Mouse (Mus musculus) spleen, postnatal 14 days (tissue): Measurements from ENCODE around the gene Slc17a2.
"Not testable (repeated sequence)": the region's sequence is repeated elsewhere in the genome, so short reads cannot be mapped to it uniquely, and the experiment has no call there.

ENCODE experiments used
- DNase-seq, 2 experiments: peaks; one replicate each; pipeline ENCODE4 v3.0.0; 2021 to 2022; ENCODE audit warnings: low spot score in 2 of 2

Slc17a2 gene

DNA sequence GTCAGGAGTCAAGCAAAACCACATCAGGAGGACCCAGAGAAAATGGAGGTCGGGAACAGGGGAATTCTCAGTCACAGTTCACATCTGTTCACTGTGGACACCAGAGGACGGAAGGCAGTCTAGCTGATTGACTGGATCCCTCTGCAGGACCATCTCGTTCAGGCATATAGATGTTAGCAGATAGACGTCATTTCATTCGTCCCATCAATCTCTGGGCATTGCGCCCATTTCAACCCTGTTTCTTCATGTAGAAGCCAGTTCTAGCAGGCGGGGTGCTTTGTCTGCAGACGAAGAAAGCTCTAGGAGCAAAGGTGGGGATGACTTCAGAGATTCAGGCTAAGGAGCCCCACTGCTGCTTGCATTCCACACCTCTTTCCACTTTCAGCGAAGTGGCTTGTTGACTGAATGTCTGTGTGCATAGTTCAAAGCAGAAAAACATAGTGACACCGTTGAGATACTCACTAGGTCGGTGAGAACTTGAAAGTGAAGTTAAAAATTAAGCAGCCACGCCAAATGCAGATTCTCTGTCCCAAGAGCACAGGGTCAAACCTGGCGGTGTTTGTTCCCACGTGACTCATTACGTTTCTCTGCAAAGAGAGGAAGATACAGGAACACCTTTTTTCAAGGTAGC, at the start of gene Slc17a2:
Gene Slc17a2, plus strand, starts transcription at position 572 of the 631 bp plus-strand sequence.
- DNase-seq = no peak

DNA sequence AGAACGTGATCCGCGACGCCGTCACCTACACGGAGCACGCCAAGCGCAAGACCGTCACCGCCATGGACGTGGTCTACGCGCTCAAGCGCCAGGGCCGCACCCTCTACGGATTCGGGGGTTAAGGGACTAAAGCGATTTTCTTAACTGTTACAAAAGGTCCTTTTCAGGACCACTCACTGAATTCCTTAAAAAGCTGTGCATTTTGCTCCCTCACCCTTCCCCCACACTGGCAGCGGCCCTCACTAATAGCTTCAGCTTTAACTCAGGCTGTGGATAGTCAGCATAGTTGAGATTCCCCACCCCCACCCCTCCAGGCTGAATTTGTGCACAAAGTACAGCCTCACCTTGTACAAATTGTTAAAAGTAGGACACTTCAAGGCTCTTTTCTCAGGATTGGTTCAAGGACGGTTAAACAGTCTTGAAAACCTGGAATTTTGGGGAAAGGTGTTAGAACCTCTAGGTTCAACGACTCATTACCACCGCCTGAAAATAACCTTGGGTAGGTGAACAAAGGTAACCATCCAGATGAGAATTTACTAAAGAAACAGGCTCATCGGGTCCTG, 49.5 kb upstream of the Slc17a2 start:
- DNase-seq = no peak

DNA sequence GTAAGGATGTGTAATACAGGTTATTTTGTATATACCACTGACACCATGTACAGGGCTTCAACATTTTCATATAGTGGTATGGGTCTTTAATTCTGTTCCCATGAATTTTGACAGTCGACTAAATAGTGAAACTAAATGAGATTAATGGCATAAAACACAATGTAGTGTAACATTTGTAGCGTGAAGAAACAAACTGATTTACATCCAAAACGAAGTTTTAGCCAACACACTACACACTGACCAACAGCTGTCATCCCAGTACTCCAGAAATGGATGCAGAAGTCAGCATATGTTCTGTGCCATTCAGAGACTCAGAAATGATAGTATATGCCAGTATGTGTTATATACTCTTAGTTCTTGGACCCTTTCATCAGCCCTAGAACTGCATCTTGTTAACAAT, 48.9 kb upstream of the Slc17a2 start:
- DNase-seq = no peak

DNA sequence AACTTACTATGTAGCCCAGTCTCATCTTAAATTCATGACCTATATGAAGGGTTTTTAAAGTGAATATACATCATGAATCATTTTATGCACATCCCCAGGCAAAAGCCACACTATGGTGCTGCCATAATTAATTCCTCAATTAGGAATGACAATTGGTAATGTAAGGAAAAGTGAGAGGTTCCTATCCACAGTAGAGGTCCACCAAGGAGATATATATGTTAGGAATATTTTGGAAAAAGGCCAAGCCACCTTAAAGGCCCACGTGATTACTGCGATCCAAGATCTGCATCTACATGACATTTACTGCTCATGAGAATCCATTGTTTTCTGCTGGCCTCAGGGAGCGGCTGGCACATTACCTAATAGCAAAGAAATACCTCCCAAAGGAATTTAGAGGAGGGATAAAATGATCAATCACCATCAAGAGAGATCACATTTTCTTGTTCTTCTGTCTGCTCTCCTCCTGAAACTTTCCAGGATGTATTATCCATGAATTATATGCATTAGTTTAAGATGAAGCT, 47.5 kb upstream of the Slc17a2 start:
- no peak for DNase-seq

DNA sequence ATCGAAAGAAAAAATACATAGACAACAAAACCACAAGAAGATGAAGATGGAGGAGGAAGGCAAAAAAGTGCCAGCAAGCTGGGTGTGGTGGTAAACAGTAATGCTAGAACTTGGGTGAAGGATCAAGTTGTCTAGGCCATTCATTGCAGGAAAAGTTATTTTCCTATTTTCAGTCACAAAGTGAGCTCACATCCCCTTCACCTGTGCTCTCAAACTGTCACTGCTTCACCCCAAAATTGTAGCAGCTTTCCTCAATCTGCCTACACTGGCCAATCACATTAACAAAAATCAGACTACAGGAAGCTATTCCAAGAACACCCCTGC, 46.9 kb upstream of the Slc17a2 start:
- peak in 1 of 2 experiments; percentile 36 for DNase-seq

DNA sequence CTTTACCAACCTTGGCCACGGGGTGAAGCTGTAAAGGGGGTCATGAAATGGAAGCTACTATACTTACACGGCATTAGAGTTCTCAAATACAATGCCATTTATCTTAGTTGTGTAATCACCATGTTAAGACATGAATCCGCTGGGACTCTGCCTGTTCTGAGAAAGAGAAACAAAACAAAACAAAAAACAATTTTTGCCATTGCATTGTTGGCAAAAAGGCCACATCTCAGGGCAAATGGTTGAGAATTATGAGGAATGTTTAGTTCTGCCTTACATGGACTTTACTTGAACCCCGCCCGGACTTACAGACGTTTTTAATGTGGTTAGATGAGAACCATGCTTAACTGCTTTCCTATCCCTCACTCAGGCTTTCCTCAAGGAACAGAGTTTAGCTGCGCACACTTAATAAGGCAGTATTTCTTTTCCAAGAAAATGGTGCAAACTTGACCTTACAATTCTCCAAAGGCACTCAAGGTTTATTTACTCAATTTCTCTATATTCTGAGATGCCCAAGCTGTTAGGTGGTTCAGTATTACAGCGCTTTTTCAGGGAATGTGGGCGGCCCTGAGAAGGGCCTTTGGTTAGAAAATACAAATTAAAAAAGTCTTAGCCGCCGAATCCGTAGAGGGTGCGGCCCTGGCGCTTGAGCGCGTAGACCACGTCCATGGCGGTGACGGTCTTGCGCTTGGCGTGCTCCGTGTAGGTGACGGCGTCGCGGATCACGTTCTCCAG, 46.4 kb upstream of the Slc17a2 start:
- no peak for DNase-seq

DNA sequence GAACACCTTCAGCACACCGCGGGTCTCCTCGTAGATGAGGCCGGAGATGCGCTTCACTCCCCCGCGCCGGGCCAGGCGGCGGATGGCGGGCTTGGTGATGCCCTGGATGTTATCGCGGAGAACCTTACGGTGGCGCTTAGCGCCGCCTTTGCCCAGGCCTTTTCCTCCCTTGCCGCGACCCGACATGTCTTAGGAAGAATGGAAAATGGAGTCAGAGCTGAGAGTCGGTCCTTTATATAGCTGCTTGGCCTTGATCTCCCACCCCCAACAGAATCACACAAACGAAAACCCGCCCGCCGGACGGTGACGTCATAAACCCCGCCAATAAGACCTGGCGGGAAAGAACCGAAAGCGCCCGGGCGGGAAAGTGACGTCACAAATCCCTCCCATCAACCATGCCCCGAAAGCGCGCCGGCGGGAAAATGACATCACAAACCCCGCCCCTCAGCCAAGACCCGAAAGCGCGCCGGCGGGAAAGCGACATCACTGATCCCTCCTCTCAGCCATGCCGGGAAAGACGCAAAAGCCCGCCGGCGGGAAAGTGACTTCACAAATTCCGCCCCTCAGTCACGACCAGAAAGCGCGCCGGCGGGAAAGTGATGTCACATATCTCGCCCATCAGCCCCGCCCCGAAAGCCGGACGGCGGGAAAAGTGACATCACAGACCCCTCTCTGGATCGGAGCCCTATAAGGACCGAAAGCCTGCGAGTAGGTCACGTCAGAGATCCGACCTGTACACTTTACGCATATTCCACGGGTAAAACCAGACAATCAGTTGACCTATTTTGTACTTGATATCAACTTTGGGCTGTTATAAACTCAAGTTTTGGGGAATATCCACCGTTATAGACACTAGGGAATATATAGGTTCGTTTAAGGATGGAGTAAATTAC, 45.6 kb upstream of the Slc17a2 start, which contains the start of gene Hist1h4a:
Gene Hist1h4a, minus strand, starts transcription at position 259 of the 893 bp plus-strand sequence.
- DNase-seq = peak; percentile 95 to 97

DNA sequence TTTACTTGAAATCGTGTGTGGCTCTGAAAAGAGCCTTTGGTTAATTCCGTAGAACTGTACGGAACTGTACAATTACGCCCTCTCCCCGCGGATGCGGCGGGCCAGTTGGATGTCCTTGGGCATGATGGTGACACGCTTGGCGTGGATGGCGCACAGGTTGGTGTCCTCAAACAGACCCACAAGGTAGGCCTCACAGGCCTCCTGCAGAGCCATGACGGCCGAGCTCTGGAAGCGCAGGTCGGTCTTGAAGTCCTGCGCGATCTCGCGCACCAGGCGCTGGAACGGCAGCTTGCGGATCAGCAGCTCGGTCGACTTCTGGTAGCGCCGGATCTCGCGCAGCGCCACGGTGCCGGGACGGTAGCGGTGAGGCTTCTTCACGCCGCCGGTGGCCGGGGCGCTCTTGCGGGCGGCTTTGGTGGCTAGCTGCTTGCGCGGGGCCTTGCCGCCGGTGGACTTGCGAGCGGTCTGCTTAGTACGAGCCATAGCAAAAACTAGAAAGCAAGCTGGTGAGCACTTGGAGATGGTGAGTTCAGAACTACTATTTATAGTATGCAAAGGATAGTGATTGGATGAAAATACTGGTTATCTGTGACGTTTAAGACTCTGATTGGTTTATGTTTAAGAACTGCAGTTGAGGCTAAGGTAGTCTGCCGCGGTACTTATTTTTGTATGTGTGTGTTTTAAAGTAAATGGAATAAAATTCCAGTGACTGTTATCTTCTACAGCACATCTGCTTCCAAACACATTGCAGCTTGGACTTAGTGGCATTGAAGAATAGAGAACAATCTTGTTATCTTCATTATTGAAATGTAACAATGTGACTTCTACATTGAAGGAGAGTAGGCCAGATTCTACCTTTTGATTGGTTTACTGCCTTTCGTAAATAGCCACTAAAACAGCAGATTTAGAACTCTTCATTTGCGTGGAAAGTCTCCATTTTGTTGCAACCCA, 44.6 kb upstream of the Slc17a2 start, which contains the start of gene Hist1h3a:
Gene Hist1h3a, minus strand, starts transcription at position 516 of the 951 bp plus-strand sequence.
- peak; percentile 62 to 70 for DNase-seq

DNA sequence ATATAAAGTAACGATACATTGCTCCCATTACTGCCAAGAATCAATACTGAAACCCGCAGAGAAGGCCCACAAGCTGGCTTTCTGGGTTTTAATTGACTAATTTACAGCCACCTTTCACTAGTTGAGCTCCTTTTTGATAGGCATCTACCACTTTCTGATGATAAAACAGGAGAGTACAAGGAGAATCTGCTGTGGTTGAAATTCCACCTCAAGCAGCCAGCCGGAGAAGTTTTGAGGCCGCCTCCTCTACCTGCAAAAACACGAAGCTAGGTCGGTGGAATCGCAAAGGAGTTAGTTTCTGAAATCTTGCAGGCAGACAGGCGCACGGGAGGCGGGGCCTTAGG, 43.6 kb upstream of the Slc17a2 start:
- DNase-seq = no peak

DNA sequence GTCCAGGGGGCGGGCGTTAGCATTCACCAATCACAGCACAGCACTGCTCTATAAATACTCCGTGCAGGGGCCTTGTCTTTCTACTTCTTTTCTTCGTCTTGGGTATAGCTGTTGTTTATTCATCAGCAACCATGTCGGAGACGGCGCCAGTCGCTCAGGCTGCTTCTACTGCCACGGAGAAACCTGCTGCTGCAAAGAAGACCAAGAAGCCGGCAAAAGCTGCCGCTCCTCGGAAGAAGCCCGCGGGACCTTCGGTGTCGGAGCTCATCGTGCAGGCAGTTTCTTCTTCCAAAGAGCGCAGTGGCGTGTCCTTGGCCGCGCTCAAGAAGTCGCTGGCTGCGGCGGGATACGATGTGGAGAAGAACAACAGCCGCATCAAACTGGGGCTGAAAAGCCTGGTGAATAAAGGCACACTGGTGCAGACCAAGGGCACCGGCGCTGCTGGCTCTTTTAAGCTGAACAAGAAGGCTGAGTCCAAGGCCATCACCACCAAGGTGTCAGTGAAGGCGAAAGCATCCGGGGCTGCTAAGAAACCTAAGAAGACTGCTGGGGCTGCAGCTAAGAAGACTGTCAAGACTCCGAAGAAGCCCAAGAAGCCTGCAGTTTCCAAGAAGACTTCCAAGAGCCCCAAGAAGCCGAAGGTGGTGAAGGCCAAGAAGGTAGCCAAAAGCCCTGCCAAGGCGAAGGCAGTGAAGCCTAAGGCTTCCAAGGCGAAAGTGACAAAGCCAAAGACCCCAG, 43.0 kb upstream of the Slc17a2 start, which contains the start of gene Hist1h1a:
Gene Hist1h1a, plus strand, starts transcription at position 81 of the 738 bp plus-strand sequence.
- DNase-seq = peak; percentile 75 to 84

DNA sequence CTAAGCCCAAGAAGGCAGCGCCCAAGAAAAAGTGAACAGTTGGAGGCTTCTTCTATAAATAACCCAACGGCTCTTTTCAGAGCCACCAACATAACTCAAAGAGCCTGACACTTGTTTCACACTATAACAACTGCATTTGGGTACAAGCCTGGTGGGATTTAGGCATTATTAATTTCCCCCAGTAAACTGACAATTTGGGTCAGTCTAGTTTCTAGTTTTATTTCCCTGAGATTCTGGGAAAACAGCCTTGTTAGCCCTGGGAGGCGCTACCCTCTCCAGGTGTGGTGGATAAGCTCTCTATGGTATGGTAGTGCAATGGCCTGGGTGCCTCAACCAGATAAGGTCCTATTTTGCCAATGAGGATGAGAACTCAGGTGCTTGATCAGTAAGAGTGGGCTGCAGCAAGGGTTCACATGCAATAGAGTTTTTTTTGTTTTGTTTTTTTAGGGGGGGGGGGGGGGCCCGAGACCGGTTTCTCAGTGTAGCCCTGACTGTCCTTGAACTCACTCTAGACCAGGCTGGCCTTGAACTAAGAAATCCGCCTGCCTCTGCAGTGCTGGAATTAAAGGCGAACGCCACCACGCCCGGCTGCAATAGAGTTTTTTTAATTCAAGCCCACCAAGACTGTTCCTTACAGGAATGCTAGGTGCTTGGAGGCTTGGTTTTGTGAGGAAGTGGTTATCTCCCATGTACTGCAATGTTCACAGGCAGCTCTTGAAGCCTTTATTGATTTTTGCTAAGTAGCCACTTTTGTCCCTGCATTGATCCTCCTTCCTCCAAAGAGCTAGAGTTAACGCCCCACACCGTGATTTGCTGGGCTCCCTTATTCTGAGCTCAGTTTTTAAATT, 42.2 kb upstream of the Slc17a2 start:
- DNase-seq = peak in 1 of 2 experiments; percentile 20

DNA sequence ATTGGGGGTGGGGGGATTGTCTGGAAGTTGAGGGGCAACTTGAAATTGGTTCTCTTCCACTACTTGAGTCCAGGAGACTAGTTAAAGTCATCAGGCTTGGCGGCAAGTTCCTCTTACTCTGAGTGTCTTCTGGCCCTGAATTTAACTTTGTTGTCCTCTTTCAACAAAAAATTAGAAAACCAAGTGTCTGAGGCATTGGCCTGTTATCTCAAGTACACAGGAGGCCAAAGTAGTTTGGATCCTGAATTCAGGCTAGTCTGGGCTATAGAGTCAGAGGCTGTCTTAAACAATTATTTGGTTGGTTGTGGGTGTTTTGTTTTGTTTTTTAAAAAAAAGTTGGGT, 41.6 kb upstream of the Slc17a2 start:
- DNase-seq = no peak

DNA sequence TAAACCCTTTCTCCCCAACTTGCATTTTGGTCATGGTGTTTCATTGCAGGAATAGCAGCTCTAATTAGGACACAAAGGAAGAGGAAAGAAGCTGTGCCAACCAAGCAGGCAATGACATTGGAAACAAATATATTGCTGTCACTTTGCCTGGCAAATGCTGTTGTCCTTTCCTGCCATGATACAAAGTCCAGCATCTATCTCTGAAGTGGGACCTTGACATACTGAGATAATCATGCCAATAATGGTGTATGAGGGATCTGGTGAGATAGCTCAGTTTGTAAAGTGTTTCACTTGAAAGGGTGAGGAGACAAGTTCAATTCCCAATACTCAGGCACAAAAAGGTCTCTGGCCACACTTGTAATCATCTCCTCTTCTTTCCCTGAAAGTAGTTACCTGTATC, 40.0 kb upstream of the Slc17a2 start:
- DNase-seq = no peak

DNA sequence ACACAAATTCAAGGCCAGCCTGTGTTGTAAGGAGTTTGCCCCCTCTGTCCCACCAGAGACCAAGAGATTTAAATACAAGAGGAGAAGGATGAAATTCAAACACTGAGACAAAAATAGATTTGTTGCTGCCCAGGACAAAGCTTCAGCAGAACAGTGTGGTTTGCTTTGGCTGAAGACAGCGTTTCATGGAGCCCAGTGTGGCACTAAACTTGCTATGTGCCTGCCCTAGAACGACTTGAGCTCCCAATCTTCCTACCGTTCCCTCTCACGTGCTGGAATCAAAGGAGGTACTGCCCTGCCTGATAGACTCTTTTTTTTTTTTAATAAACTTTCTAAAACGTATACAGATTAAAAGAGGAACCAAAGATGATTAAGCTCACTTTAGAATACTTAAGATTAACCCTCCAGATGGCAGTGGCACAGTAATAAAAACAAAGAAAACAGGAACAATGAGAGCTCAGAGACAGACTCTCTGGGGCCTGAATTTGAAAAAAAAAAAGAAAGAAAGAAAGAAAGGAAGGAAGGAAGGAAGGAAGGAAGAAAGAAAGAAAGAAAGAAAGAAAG, 37.9 kb upstream of the Slc17a2 start:
- DNase-seq = no peak

DNA sequence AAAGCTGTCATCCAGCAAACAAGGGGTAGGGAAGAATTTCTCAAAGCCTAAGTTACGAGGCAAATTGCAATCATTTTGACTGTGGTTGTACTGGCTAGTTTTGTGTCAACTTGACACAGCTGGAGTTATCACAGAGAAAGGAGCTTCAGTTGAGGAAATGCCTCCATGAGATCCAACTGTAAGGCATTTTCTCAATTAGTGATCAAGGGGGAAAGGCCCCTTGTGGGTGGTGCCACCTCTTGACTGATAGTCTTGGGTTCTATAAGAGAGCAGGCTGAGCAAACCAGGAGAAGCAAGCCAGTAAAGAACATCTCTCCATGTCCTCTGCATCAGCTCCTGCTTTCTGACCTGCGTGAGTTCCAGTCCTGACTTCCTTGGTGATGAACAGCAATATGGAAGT, 37.2 kb upstream of the Slc17a2 start, which contains the start of gene Trim38:
Gene Trim38, plus strand, starts transcription at position 301 of the 400 bp plus-strand sequence.
- DNase-seq = not testable (repeated sequence)

DNA sequence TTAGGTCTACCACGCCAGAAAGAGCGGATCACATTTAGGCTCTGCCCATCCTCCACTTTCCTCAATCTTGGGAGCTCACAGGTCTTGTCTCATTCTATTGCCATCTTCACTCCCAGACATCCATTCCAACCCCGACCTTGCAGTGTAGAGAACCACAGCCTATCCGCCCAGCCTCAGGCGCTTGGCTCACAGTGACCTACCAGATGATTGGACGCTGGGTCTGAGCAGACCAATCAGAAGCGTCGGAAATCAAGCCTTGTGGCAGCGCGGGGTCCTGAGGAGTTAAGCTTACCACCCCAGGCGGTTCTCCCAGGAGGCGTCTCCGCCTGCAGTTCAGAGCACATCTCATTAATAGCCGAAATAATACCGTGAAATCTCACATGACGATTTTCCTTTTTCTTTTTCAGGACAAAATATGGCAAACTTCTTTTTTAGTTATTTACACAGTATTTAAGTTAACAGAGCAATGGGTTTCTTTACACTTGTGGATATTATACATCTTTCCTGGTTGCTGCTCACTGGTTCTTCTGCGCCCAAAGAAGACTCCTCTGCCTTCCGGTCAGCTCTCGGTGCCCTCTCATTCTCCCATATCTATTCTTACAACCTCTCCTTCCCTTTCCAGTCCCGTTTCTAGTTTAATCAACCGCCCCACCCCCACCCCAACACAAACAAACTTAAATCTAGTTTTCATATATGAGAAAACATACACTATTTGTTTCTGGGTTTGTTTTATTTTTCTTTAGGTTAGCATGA, 34.1 kb upstream of the Slc17a2 start:
- DNase-seq = peak in 1 of 2 experiments; percentile 28

DNA sequence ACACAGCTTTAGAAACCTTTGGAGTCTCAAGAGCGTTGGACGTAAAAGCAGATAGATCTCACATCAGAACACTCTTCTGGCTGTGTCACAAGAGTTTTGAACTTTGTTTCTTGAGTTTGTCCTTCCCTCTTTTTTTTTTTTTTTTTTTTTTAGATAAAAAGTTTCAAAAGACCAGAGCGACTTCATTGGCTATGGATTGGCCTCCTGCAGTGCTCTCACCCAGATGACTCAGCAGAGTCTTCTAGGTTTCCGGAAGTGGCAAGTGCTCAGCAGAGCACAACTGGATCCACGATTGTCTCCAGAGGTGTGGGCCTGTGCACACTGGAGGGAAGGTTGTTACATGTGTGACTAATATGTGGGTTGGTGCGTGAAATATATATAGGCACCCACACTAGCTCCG, 28.5 kb upstream of the Slc17a2 start:
- DNase-seq = no peak

DNA sequence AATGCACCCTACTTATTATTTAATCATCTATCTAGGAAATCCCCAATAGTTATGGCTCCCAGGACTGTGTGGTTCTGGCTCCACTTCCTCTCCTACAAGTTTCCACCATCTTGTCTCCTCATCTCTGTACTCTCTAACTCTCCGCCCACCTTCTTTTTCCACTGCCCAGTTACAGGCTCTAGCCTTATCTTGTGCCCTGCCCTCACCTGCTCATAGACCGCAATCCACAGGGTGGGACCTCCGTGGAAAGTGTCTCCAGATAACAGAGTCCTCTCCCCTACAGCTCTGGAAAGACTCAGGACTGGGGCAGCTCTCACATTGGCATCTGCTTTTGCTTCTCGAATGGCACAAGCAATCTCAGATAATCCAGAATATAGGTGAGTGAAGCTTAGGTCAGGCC, 27.8 kb upstream of the Slc17a2 start:
- no peak for DNase-seq
